Mouse (Mus musculus) olfactory bulb, adult 2 months (tissue): Measurements from ENCODE around the gene Otud4.
"Not testable (repeated sequence)": the region's sequence is repeated elsewhere in the genome, so short reads cannot be mapped to it uniquely, and the experiment has no call there.

Source experiments
- CTCF ChIP-seq: fragments of 200-500 bp; IDR thresholded peaks from 2 replicates; pipeline ENCODE4 v1.5.1; 2012; ENCODE audit warnings: low read depth, mild to moderate bottlenecking, low read length, moderate library complexity; ENCODE audit not compliant: insufficient read depth
- POLR2A ChIP-seq: fragments of 200-500 bp; IDR thresholded peaks from 2 replicates; pipeline ENCODE4 v1.6.1; 2012; ENCODE audit warnings: mild to moderate bottlenecking, low read depth, low read length, moderate library complexity; ENCODE audit not compliant: insufficient read depth

GRCm38 (mm10) chr8:79658715-79659114 is 19.3 kb downstream of the Otud4 start:
- TF ChIP-seq CTCF, POLR2A: not testable (repeated sequence)
